Mouse (Mus musculus): ENCODE data around the gene Phospho2. TPM values are rescaled to one million over a fixed set of nuclear protein-coding genes. Genes with fewer than 3 reads are reported as not detected.

Gene Phospho2
- 27.9 and 31.7 TPM in 2 replicates for polyA plus RNA-seq (2015; fragmentation: Nextera tagmentation; extraction: Ambion mirVana)

DNA sequence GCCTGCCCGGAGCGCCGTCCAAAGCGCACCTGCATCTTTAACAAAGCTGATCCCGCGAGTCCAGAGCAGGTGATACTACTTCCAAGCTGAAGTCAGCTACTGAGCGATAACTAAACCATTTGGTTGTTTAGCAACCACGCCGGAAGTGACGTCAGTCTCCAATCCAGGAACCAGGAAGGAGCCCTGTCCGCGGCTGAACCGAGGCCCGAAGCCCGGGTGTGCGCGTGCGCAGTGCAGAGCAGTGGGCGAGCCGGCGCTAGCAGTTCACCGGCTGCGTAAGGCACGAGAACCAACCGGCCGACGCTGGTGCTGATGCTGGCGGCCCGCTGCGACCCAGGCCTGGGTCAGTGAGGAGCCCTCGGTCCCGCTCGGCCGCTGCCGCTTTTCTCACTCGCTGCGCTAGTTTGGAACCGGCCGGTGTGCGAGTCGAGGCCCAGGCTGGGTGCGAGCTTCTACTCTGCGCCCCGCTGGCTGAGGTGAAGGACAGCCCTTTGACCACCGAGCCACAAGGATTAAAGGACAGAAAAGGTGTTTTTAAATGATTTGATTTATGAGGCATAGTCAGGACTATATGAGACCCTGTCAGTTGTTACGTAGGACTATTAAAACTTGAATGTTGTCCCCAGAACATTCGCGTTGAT, at the start of gene Phospho2, which contains the start of gene Ccdc173:
TSS of gene Phospho2 (plus strand) at position 195 of the 641 bp plus-strand sequence.
TSS of gene Ccdc173 (minus strand) at position 147 of the 641 bp plus-strand sequence.

DNA sequence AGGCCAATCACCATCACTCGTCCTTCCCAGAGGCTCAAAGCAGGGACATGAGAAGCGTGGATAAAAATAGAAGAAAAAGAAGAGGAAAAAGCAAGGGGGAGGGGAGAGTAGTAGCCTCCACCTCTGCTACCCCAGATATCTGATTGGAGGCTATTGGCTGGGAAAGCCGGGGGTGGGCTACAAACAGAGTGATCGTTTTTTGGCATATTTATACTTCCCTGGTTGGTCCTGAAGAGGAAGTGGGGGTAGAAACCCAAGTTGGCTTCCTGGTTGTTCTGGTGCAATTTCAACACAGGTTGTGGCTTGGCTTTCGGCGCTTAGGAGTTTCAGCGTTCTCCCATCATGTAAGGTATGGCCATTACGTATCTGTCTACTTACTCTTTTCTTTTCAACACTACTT, 32.3 kb downstream of the Phospho2 start, which contains the start of gene Klhl23:
TSS of gene Klhl23 (plus strand) at position 234 of the 400 bp plus-strand sequence.

Other genes starting within 250 kb of the Phospho2 start
- gene Lrp2, start 203.6 kb upstream of the Phospho2 start, polyA plus RNA-seq (2015; fragmentation: Nextera tagmentation; extraction: Ambion mirVana): 0.27 and 0.32 TPM in 2 replicates
- 27.0 and 35.7 TPM in 2 replicates for gene Bbs5, start 142.5 kb upstream of the Phospho2 start, polyA plus RNA-seq (2015; fragmentation: Nextera tagmentation; extraction: Ambion mirVana)
- 0.21 TPM in 1 of 2 replicates, not detected in the other for gene Klhl41, start 119.5 kb upstream of the Phospho2 start, polyA plus RNA-seq (2015; fragmentation: Nextera tagmentation; extraction: Ambion mirVana)
- gene Fastkd1, start 76.1 kb upstream of the Phospho2 start, polyA plus RNA-seq (2015; fragmentation: Nextera tagmentation; extraction: Ambion mirVana): 12.5 and 13.2 TPM in 2 replicates
- 111 and 131 TPM in 2 replicates for gene Ppig, start 67.1 kb upstream of the Phospho2 start, polyA plus RNA-seq (2015; fragmentation: Nextera tagmentation; extraction: Ambion mirVana)
- 2.2 and 2.8 TPM in 2 replicates for gene Ccdc173, start within 50 bp of the Phospho2 start, polyA plus RNA-seq (2015; fragmentation: Nextera tagmentation; extraction: Ambion mirVana)
- 81.1 and 90.5 TPM in 2 replicates for gene Klhl23, start 32.3 kb downstream of the Phospho2 start, polyA plus RNA-seq (2015; fragmentation: Nextera tagmentation; extraction: Ambion mirVana)
- gene Ssb, start 71.9 kb downstream of the Phospho2 start, polyA plus RNA-seq (2015; fragmentation: Nextera tagmentation; extraction: Ambion mirVana): 246 and 267 TPM in 2 replicates
- 35.0 and 36.2 TPM in 2 replicates for gene Mettl5, start 96.0 kb downstream of the Phospho2 start, polyA plus RNA-seq (2015; fragmentation: Nextera tagmentation; extraction: Ambion mirVana)
- 15.2 and 16.7 TPM in 2 replicates for gene Ubr3, start 107.6 kb downstream of the Phospho2 start, polyA plus RNA-seq (2015; fragmentation: Nextera tagmentation; extraction: Ambion mirVana)
- gene Myo3b, start 249.5 kb downstream of the Phospho2 start, polyA plus RNA-seq (2015; fragmentation: Nextera tagmentation; extraction: Ambion mirVana): 0.31 and 0.43 TPM in 2 replicates

Measured in neural tube, postnatal 0 days (tissue).